Mouse (Mus musculus) limb, embryonic 14.5 days (tissue): ENCODE data around the gene Atp1a1. TPM values are rescaled to one million over a fixed set of nuclear protein-coding genes. Genes with fewer than 3 reads are reported as not detected.

ENCODE experiments used
- ATAC-seq: fragments of 200-750 bp; cut with Nextera tagmentation; 2 replicates; pipeline ENCODE4 v1.8.0; 2017; ENCODE audit warnings: low read depth, moderate number of reproducible peaks, moderate TSS enrichment; ENCODE audit not compliant: low FRiP score
- DNase-seq: peaks from one replicate; pipeline ENCODE4 v3.0.0-alpha.2; 2015; ENCODE audit warnings: low spot score
- H3K27ac ChIP-seq: fragments of 300-500 bp; sonication (generic); replicated peaks from 2 replicates; pipeline ENCODE4 v1.5.1; 2014; ENCODE audit warnings: low read depth, mild to moderate bottlenecking, low read length, moderate library complexity, mixed read lengths
- H3K27me3 ChIP-seq: fragments of 300-500 bp; sonication (generic); 2 replicates; pipeline ENCODE4 v1.6.1; 2014; ENCODE audit warnings: low read length, mixed read lengths; ENCODE audit not compliant: control insufficient read depth, insufficient read depth
- H3K36me3 ChIP-seq: fragments of 300-500 bp; sonication (generic); 2 replicates; pipeline ENCODE4 v1.6.1; 2014; ENCODE audit warnings: mild to moderate bottlenecking, low read length, moderate library complexity, mixed read lengths; ENCODE audit not compliant: control insufficient read depth, insufficient read depth
- H3K4me1 ChIP-seq: fragments of 300-500 bp; sonication (generic); 2 replicates; pipeline ENCODE4 v1.6.1; 2014; ENCODE audit warnings: antibody characterized with exemption, low read length, mixed read lengths; ENCODE audit not compliant: control insufficient read depth, insufficient read depth
- H3K4me2 ChIP-seq: fragments of 300-500 bp; sonication (generic); replicated peaks from 2 replicates; pipeline ENCODE4 v1.6.1; 2014; ENCODE audit warnings: low read depth, mild to moderate bottlenecking, low read length, moderate library complexity; ENCODE audit not compliant: severe bottlenecking
- H3K4me3 ChIP-seq: fragments of 300-500 bp; sonication (generic); replicated peaks from 2 replicates; pipeline ENCODE4 v1.5.1; 2014; ENCODE audit warnings: low read length
- H3K9ac ChIP-seq: fragments of 300-500 bp; sonication (generic); 2 replicates; pipeline ENCODE4 v1.6.1; 2014; ENCODE audit warnings: mild to moderate bottlenecking, low read depth, low read length, moderate library complexity; ENCODE audit not compliant: severe bottlenecking
- H3K9me3 ChIP-seq: fragments of 300-500 bp; sonication (generic); 2 replicates; pipeline ENCODE4 v1.6.1; 2016; ENCODE audit warnings: low read length; ENCODE audit not compliant: control insufficient read depth
- POLR2A ChIP-seq: fragments of 200-500 bp; IDR thresholded peaks from 2 replicates; pipeline ENCODE4 v1.8.0; 2012; ENCODE audit warnings: inconsistent platforms, mild to moderate bottlenecking, moderate library complexity, borderline replicate concordance; ENCODE audit not compliant: insufficient read depth, insufficient read length; ENCODE audit errors: extremely low read depth
- WGBS: fragments of 180-500 bp; shearing (Covaris S2); extraction: QIAGEN DNeasy Blood & Tissue Kit; methylation state at CpG from one replicate; pipeline ENCODE4 v1.1.7; 2014; 5-methylcytosine and 5-hydroxymethylcytosine counted together
- polyA plus RNA-seq, 2 experiments: library from polyadenylated mRNA; depleted of rRNA in 1 of 2; stranded (reverse) in 1 of 2; unstranded in 1 of 2; fragments of >200 nt; fragmentation: Nextera tagmentation in 1 of 2; extraction: Ambion mirVana in 1 of 2; gene quantifications; 2 replicates each; pipeline versions ENCODE4 v1.2.1 to v1.2.3; 2012 to 2014

Atp1a1 gene
- polyA plus RNA-seq, 2 experiments, result 129 to 157 TPM

- DNase-seq, result peak; percentile 30
These were observed 43.8 kb upstream of the Atp1a1 start for GRCm38 (mm10) chr3:101648096-101648793.

GRCm38 (mm10) chr3:101646806-101647205, 42.3 kb upstream of the Atp1a1 start:
- H3K9me3 ChIP-seq, result no peaks in the 10 kb centered on the region
- H3K4me1 ChIP-seq, result no peaks in the 10 kb centered on the region
- no peaks in the 10 kb centered on the region for H3K27me3 ChIP-seq
- ATAC-seq (no peak), DNase-seq (no peak)
- WGBS, result 75% methylated on average over 5 of the region's 5 CpGs
- H3K27ac ChIP-seq, result no peak overlapping the region
- no peak for TF ChIP-seq POLR2A
- H3K9ac ChIP-seq, result no peak overlapping the region
- no peak overlapping the region for H3K4me2 ChIP-seq
- no peak overlapping the region for H3K4me3 ChIP-seq
- H3K36me3 ChIP-seq, result no peaks in the 10 kb centered on the region

More at GRCm38 (mm10) chr3:101648096-101648793, 43.8 kb upstream of the Atp1a1 start:
- no peak overlapping the region for H3K4me3 ChIP-seq
- peak; percentile 47; the same call in 1 of the 2 replicates for ATAC-seq
- no peak overlapping the region for H3K27ac ChIP-seq
- no peaks in the 10 kb centered on the region for H3K9me3 ChIP-seq
- H3K27me3 ChIP-seq, result no peaks in the 10 kb centered on the region
- H3K4me2 ChIP-seq, result no peak overlapping the region
- H3K4me1 ChIP-seq, result no peaks in the 10 kb centered on the region
- TF ChIP-seq POLR2A, result no peak
- no peaks in the 10 kb centered on the region for H3K36me3 ChIP-seq
- WGBS, result 57% methylated on average over 13 of the region's 13 CpGs
- H3K9ac ChIP-seq, result no peak overlapping the region

- Histone ChIP-seq H3K27ac (no peak overlapping the region), H3K4me3 (no peak overlapping the region), H3K4me1 (no peaks in the 10 kb centered on the region), H3K9ac (no peak overlapping the region), H3K9me3 (no peaks in the 10 kb centered on the region), H3K27me3 (no peaks in the 10 kb centered on the region), H3K4me2 (no peak overlapping the region), H3K36me3 (no peaks in the 10 kb centered on the region)
- WGBS, result 82% methylated on average over 1 of the region's 1 CpGs
- no peak for DNase-seq
- no peak for TF ChIP-seq POLR2A
- ATAC-seq, result no peak
These were observed 41.2 kb upstream of the Atp1a1 start for GRCm38 (mm10) chr3:101645569-101646106.

GRCm38 (mm10) chr3:101644062-101644802, 39.7 kb upstream of the Atp1a1 start:
- no peak overlapping the region for H3K9ac ChIP-seq
- 64% methylated on average over 4 of the region's 4 CpGs for WGBS
- no peaks in the 10 kb centered on the region for H3K27me3 ChIP-seq
- H3K4me1 ChIP-seq, result no peaks in the 10 kb centered on the region
- H3K4me3 ChIP-seq, result no peak overlapping the region
- no peak overlapping the region for H3K27ac ChIP-seq
- ATAC-seq, result no peak
- no peaks in the 10 kb centered on the region for H3K36me3 ChIP-seq
- TF ChIP-seq POLR2A, result no peak
- H3K9me3 ChIP-seq, result no peaks in the 10 kb centered on the region
- DNase-seq, result no peak
- H3K4me2 ChIP-seq, result no peak overlapping the region

GRCm38 (mm10) chr3:101643264-101643663, 38.8 kb upstream of the Atp1a1 start:
- no peak for TF ChIP-seq POLR2A

More at GRCm38 (mm10) chr3:101643264-101643663, 38.8 kb upstream of the Atp1a1 start:
- DNase-seq, result no peak
- WGBS, result 79% methylated on average over 2 of the region's 2 CpGs
- Histone ChIP-seq H3K36me3 (no peaks in the 10 kb centered on the region), H3K4me3 (no peak overlapping the region), H3K4me1 (no peaks in the 10 kb centered on the region), H3K27me3 (no peaks in the 10 kb centered on the region), H3K9ac (no peak overlapping the region), H3K4me2 (no peak overlapping the region), H3K27ac (no peak overlapping the region), H3K9me3 (no peaks in the 10 kb centered on the region)
- ATAC-seq, result no peak
